In genomic region chr11:103016930-103017329, GRCm38 (mm10) we compare ENCODE assay signal across 8 mouse cellular contexts. TPM values are rescaled to one million over a fixed set of nuclear protein-coding genes. Genes with fewer than 3 reads are reported as not detected.
DNase-seq lines count a peak whose midpoint lies in the region; ATAC-seq and TF ChIP-seq lines count a peak whose summit lies in the region.

No protein-coding gene starts in this region.

- TF ChIP-seq CTCF in cortical plate, adult 2 months (IDR thresholded peaks at IDR 0.05; ENCODE audit: extremely low read depth, insufficient read depth, low read length), result no peak

- 0 out of 2 replicates have a peak overlapping the region, but pooled peaks have one; percentile 42 for H3K27ac ChIP-seq in cortical plate, adult 2 months (ENCODE audit: insufficient read depth, low read length)

- TF ChIP-seq POLR2A in cortical plate, adult 2 months (IDR thresholded peaks at IDR 0.05; ENCODE audit: extremely low read depth, insufficient read depth, low read length), result peak; percentile 69

- H3K4me1 ChIP-seq in cortical plate, adult 2 months (ENCODE audit: control insufficient read depth, insufficient read depth, low read length), result no peaks in the 10 kb centered on the region

- ATAC-seq in activated CD4-positive, CD25-positive, alpha-beta regulatory T cell, adult 4 months, result peak; percentile 98
- peak; percentile 98 for ATAC-seq in inflammation-experienced regulatory T-cells, adult 6 months
- ATAC-seq in megakaryocyte-erythroid progenitor cell, adult 5-6 weeks (replicated peaks; ENCODE audit: low FRiP score, low TSS enrichment, poor library complexity, severe bottlenecking), result peak; percentile 100

- intact Hi-C loops in left cerebral cortex, postnatal 10 days (cut with DNase I), result no loop called here

- H3K4me3 ChIP-seq in cortical plate, adult 2 months (ENCODE audit: insufficient read depth, low read length), result peak overlapping the region; percentile 56

- peak; percentile 100 for DNase-seq in gastrocnemius, postnatal 10 days
- peak; percentile 96 to 99 for DNase-seq in left cerebral cortex, postnatal 10 days (ENCODE audit: extremely low spot score in 1 of 2, low spot score in 2 of 2)
- peak; percentile 97 for DNase-seq in right cerebral cortex, postnatal 25 days
- DNase-seq in urinary bladder, postnatal 4 days (ENCODE audit: low spot score in 2 of 2), result peak; percentile 98 to 99

RNA-seq across cellular contexts. Expression of gene Nmt1, which starts 11.1 kb away (rescaled TPM):
- polyA plus RNA-seq in activated CD4-positive, CD25-positive, alpha-beta regulatory T cell, adult 4 months (2017; shearing (Covaris generic)), result 10 to 100 TPM; 62.2 to 99.9 TPM
- 74.3 and 77.1 TPM in 2 replicates for polyA plus RNA-seq in cortical plate, adult 2 months (2012; rRNA removed)
- total RNA-seq in gastrocnemius, postnatal 10 days (2021), result 10 to 100 TPM; 41.5 to 49.7 TPM
- polyA plus RNA-seq in inflammation-experienced regulatory T-cells, adult 6 months (2017; shearing (Covaris generic)), result 100 to 1,000 TPM in 2 of 3 experiments, 10 to 100 TPM in 1; 63.6 to 113 (median 106) TPM
- 10 to 100 TPM; 82.8 to 83.1 TPM for total RNA-seq in left cerebral cortex, postnatal 10 days (2021)
- total RNA-seq in megakaryocyte-erythroid progenitor cell, adult 5-6 weeks (2014; fragmentation: Nextera tagmentation), result 33.2 and 36.9 TPM in 2 replicates
- total RNA-seq in megakaryocyte-erythroid progenitor cell, adult 5-6 weeks (2017), result 37.6 and 42.0 TPM in 2 replicates

RNA-seq across cellular contexts. Expression of gene Dcakd, which starts 11.2 kb away (rescaled TPM):
- 10 to 100 TPM; 23.5 to 25.6 TPM for polyA plus RNA-seq in activated CD4-positive, CD25-positive, alpha-beta regulatory T cell, adult 4 months (2017; shearing (Covaris generic))
- polyA plus RNA-seq in cortical plate, adult 2 months (2012; rRNA removed), result 57.4 and 59.6 TPM in 2 replicates
- 10 to 100 TPM; 34.9 to 45.5 TPM for total RNA-seq in gastrocnemius, postnatal 10 days (2021)
- 10 to 100 TPM; 19.9 to 27.5 (median 25.4) TPM for polyA plus RNA-seq in inflammation-experienced regulatory T-cells, adult 6 months (2017; shearing (Covaris generic))
- total RNA-seq in left cerebral cortex, postnatal 10 days (2021), result 10 to 100 TPM; 97.2 to 97.4 TPM
- total RNA-seq in megakaryocyte-erythroid progenitor cell, adult 5-6 weeks (2014; fragmentation: Nextera tagmentation), result 24.5 and 40.3 TPM in 2 replicates
- total RNA-seq in megakaryocyte-erythroid progenitor cell, adult 5-6 weeks (2017), result 4.0 and 9.3 TPM in 2 replicates

Comparison
In these comparisons a context has a peak if more than half of its experiments do, and no peak if none do; other contexts are left out.
1. Peak in every context shown above with its lines: DNase-seq, ATAC-seq, H3K4me3 ChIP-seq and H3K27ac ChIP-seq.